Mouse (Mus musculus) left cerebral cortex, adult 18-20 months (tissue): ENCODE data around the gene Gm9732. TPM values are rescaled to one million over a fixed set of nuclear protein-coding genes. Genes with fewer than 3 reads are reported as not detected.
"Not testable (repeated sequence)": the region's sequence is repeated elsewhere in the genome, so short reads cannot be mapped to it uniquely, and the experiment has no call there.

Source experiments
- DNase-seq, 2 experiments: peaks; one replicate each; pipeline ENCODE4 v3.0.0; 2021 to 2022; ENCODE audit warnings: low spot score in 2 of 2, mixed read lengths in 1 of 2
- long read RNA-seq, 2 experiments: library from polyadenylated mRNA; stranded (forward); transcript quantifications; one replicate each; pipeline ENCODE4 v2.0.0; 2021
- total RNA-seq, 2 experiments: library from RNA; stranded (reverse); gene quantifications; 2 replicates each; pipeline ENCODE4 v1.2.3; 2021

Gm9732 gene
- total RNA-seq = under 1 TPM in 1 of 2 experiments, not detected in 1; 0.47 TPM
- long read RNA-seq, experiment 1, partial matches to known transcripts = 0 of 2 reads
- long read RNA-seq, experiment 1, other reads (novel, unspliced or antisense) = 2 of 2 reads
- long read RNA-seq, experiment 2, partial matches to known transcripts = 0 of 2 reads
- long read RNA-seq, experiment 2, other reads (novel, unspliced or antisense) = 2 of 2 reads

GRCm38 (mm10) chr14:43274986-43275511 is at the start of gene Gm9732:
TSS of gene Gm9732 (plus strand) at chr14:43275036.
- DNase-seq = peak in 1 of 2 experiments; percentile 18

- DNase-seq = not testable (repeated sequence)
Measured at GRCm38 (mm10) chr14:43235204-43235603, 39.6 kb upstream of the Gm9732 start, which contains the start of gene Gm8122. TSS of gene Gm8122 (minus strand) at chr14:43235304.

- DNase-seq = not testable (repeated sequence)
Measured at GRCm38 (mm10) chr14:43237769-43238168, 37.1 kb upstream of the Gm9732 start.

- not testable (repeated sequence) for DNase-seq
Measured at GRCm38 (mm10) chr14:43249611-43250170, 25.1 kb upstream of the Gm9732 start.

GRCm38 (mm10) chr14:43250549-43251253 is 24.1 kb upstream of the Gm9732 start:
- not testable (repeated sequence) for DNase-seq

GRCm38 (mm10) chr14:43256511-43256910 is 18.3 kb upstream of the Gm9732 start:
- not testable (repeated sequence) for DNase-seq

GRCm38 (mm10) chr14:43258349-43258748 is 16.5 kb upstream of the Gm9732 start, which contains the start of gene Gm8126:
TSS of gene Gm8126 (plus strand) at chr14:43258649.
- DNase-seq = not testable (repeated sequence)

- not testable (repeated sequence) for DNase-seq
Measured at GRCm38 (mm10) chr14:43263421-43263820, 11.4 kb upstream of the Gm9732 start.

GRCm38 (mm10) chr14:43268521-43269084 is 6.2 kb upstream of the Gm9732 start:
- peak in 1 of 2 experiments; percentile 23 for DNase-seq

- DNase-seq = not testable (repeated sequence)
Measured at GRCm38 (mm10) chr14:43269211-43269610, 5.6 kb upstream of the Gm9732 start.

- not testable (repeated sequence) for DNase-seq
Measured at GRCm38 (mm10) chr14:43273161-43273560, 1.7 kb upstream of the Gm9732 start.

GRCm38 (mm10) chr14:43275752-43276151 is 916 bp downstream of the Gm9732 start:
- DNase-seq = not testable (repeated sequence)

- not testable (repeated sequence) for DNase-seq
Measured at GRCm38 (mm10) chr14:43277468-43277867, 2.6 kb downstream of the Gm9732 start.

GRCm38 (mm10) chr14:43278146-43278545 is 3.3 kb downstream of the Gm9732 start:
- DNase-seq = not testable (repeated sequence)

GRCm38 (mm10) chr14:43278681-43279080 is 3.8 kb downstream of the Gm9732 start:
- peak; percentile 70 to 84 for DNase-seq

- not testable (repeated sequence) for DNase-seq
Measured at GRCm38 (mm10) chr14:43293503-43293902, 18.7 kb downstream of the Gm9732 start, which contains the start of gene Gm8127. TSS of gene Gm8127 (minus strand) at chr14:43293832.

GRCm38 (mm10) chr14:43319516-43319915 is 44.7 kb downstream of the Gm9732 start:
- not testable (repeated sequence) for DNase-seq

GRCm38 (mm10) chr14:43328603-43329002 is 53.8 kb downstream of the Gm9732 start:
- DNase-seq = not testable (repeated sequence)

GRCm38 (mm10) chr14:43331362-43331880 is 56.6 kb downstream of the Gm9732 start:
- DNase-seq = not testable (repeated sequence)

- DNase-seq = not testable (repeated sequence)
Measured at GRCm38 (mm10) chr14:43337646-43338045, 62.8 kb downstream of the Gm9732 start.

- not testable (repeated sequence) for DNase-seq
Measured at GRCm38 (mm10) chr14:43347711-43348110, 72.9 kb downstream of the Gm9732 start, which contains the start of gene 1700001F09Rik. TSS of gene 1700001F09Rik (minus strand) at chr14:43347811.
